Mouse (Mus musculus) cortical plate, adult 2 months (tissue): Measurements from ENCODE around the gene Tyrobp.

Experiments used
- CTCF ChIP-seq: fragments of 200-500 bp; IDR thresholded peaks from 2 replicates; pipeline ENCODE4 v1.5.1; 2011; ENCODE audit warnings: mild to moderate bottlenecking, control low read depth, low read length; ENCODE audit not compliant: insufficient read depth; ENCODE audit errors: extremely low read depth
- POLR2A ChIP-seq: fragments of 200-500 bp; IDR thresholded peaks from 2 replicates; pipeline ENCODE4 v1.6.1; 2011; ENCODE audit warnings: mild to moderate bottlenecking, low read length, control low read depth; ENCODE audit not compliant: insufficient read depth; ENCODE audit errors: extremely low read depth

GRCm38 (mm10) chr7:30443696-30444095 lies 30.1 kb downstream of the Tyrobp start:
- no peak for TF ChIP-seq CTCF
- no peak for TF ChIP-seq POLR2A
